Mouse (Mus musculus) forebrain, embryonic 10.5 days (tissue): Measurements from ENCODE around the gene Dhdh. TPM values are rescaled to one million over a fixed set of nuclear protein-coding genes. Genes with fewer than 3 reads are reported as not detected.
A peak's percentile ranks its signal among the peaks of the same experiment; 100 is the strongest.
"Not testable (repeated sequence)": the region's sequence is repeated elsewhere in the genome, so short reads cannot be mapped to it uniquely, and the experiment has no call there.

Source experiments
- DNase-seq: peaks from one replicate; pipeline ENCODE4 v3.0.0-alpha.2; 2017; ENCODE audit warnings: low spot score; ENCODE audit errors: extremely low spot score
- H3K27ac ChIP-seq: fragments of 300-500 bp; sonication (generic); 2 replicates; pipeline ENCODE4 v1.5.1; 2016; ENCODE audit warnings: mild to moderate bottlenecking
- H3K27me3 ChIP-seq: fragments of 300-500 bp; sonication (generic); 2 replicates; pipeline ENCODE4 v1.6.1; 2016; ENCODE audit warnings: mild to moderate bottlenecking; ENCODE audit not compliant: poor library complexity, severe bottlenecking
- H3K36me3 ChIP-seq: fragments of 300-500 bp; sonication (generic); replicated peaks from 2 replicates; pipeline ENCODE4 v1.6.1; 2016; ENCODE audit warnings: mild to moderate bottlenecking, moderate library complexity
- H3K4me1 ChIP-seq: fragments of 300-500 bp; sonication (generic); 2 replicates; pipeline ENCODE4 v1.6.1; 2016
- H3K4me3 ChIP-seq: fragments of 300-500 bp; sonication (generic); 2 replicates; pipeline ENCODE4 v1.5.1; 2016; ENCODE audit warnings: mild to moderate bottlenecking, moderate library complexity
- H3K9me3 ChIP-seq: fragments of 300-500 bp; sonication (generic); 2 replicates; pipeline ENCODE4 v1.6.1; 2016; ENCODE audit warnings: mild to moderate bottlenecking, moderate library complexity
- WGBS: fragments of 180-500 bp; shearing (Covaris S2); methylation state at CpG from one replicate; pipeline ENCODE4 v1.1.7; 2016; 5-methylcytosine and 5-hydroxymethylcytosine counted together
- polyA plus RNA-seq: library from polyadenylated mRNA; unstranded; fragments of >200 nt; fragmentation: Nextera tagmentation; extraction: Ambion mirVana; gene quantifications from 2 replicates; pipeline ENCODE4 v1.2.1, GENCODE M21; 2016

Gene Dhdh
- polyA plus RNA-seq, 1 experiment from 2014 or later = 6.4 TPM

- no peak for DNase-seq
- Histone ChIP-seq H3K4me1 (no peaks in the 10 kb centered on the region), H3K27ac (no peak overlapping the region), H3K36me3 (peaks cover 96% of the 10 kb centered on the region), H3K27me3 (no peaks in the 10 kb centered on the region), H3K4me3 (no peak overlapping the region), H3K9me3 (no peaks in the 10 kb centered on the region)
- WGBS = 94% methylated on average over 6 of the region's 6 CpGs
Observed at GRCm38 (mm10) chr7:45498427-45498826, 9.8 kb upstream of the Dhdh start.

GRCm38 (mm10) chr7:45494548-45494947 is 5.9 kb upstream of the Dhdh start:
- no peak for DNase-seq
- peaks cover 18% of the 10 kb centered on the region for H3K4me1 ChIP-seq
- no peak overlapping the region for H3K4me3 ChIP-seq
- 83% methylated on average over 9 of the region's 9 CpGs for whole genome bisulfite sequencing
- peaks cover 76% of the 10 kb centered on the region for H3K36me3 ChIP-seq
- no peak overlapping the region for H3K27ac ChIP-seq
- peaks cover 4% of the 10 kb centered on the region; the same call in 1 of the 2 replicates for H3K27me3 ChIP-seq
- H3K9me3 ChIP-seq = no peaks in the 10 kb centered on the region

DNA sequence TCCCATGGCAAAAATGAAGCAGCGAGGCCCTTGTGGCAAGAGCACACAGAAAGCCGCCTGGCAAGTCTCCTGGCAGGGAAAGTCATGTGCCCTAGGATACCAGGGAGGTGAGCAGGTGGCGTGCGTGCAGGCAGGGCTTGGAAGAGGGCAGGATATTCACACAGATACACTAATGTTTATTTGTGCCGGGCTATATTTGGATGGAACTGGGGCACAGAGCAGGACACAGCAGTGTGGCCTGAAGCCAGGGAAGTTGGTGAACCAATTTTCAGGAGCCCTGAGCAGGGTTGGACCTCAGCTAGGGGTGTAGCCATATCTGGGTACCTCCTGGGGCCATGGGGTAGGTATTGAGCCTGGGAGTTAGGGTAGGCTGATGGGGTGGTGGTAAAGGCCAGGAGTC is 4.3 kb upstream of the Dhdh start:
- 93% methylated on average over 5 of the region's 5 CpGs for WGBS
- DNase-seq = no peak
- Histone ChIP-seq H3K27me3 (peaks cover 5% of the 10 kb centered on the region; the same call in 1 of the 2 replicates), H3K9me3 (no peaks in the 10 kb centered on the region), H3K4me1 (peaks cover 34% of the 10 kb centered on the region), H3K27ac (no peak overlapping the region), H3K36me3 (peaks cover 60% of the 10 kb centered on the region), H3K4me3 (no peak overlapping the region)

DNA sequence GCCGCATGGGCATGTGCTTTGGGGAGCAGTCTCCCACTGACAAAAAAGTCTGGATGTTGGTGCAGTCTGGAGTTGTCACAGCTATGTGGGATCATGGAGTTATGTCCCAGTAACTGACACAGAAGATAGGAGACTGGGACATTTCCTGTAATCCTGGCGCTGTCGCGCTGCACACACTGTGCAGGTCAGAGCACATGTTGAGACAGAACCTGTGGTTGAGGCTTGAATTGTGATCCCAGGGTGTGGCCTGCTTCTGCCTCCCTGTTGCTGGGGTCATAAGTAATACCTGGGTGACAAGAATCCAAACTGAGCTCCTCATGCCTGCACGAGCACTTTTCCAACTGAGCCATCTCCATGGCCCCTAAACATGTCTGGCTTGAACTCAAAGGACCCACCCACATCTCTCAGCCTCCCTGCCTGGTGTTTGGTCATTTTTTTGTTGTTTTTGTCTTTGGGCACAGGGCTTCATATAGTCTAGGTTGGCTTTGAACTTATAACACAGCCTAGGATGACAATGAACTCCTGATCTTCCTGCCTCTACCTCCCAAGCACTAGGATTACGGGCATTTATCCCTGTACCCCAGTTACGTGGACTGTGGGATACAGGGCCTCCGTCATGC is 3.7 kb upstream of the Dhdh start:
- peaks cover 54% of the 10 kb centered on the region for H3K36me3 ChIP-seq
- WGBS = 95% methylated on average over 8 of the region's 8 CpGs

GRCm38 (mm10) chr7:45491264-45491663 is 2.7 kb upstream of the Dhdh start:
- DNase-seq = no peak
- Histone ChIP-seq H3K9me3 (no peaks in the 10 kb centered on the region), H3K4me3 (no peak overlapping the region; the same call in 1 of the 2 replicates), H3K27ac (0 out of 2 replicates have a peak overlapping the region, but pooled peaks have one; percentile 3), H3K4me1 (peaks cover 41% of the 10 kb centered on the region), H3K36me3 (peaks cover 46% of the 10 kb centered on the region), H3K27me3 (peaks cover 5% of the 10 kb centered on the region; the same call in 1 of the 2 replicates)
- 34% methylated on average over 3 of the region's 3 CpGs for WGBS

More for the DNA sequence above, 3.7 kb upstream of the Dhdh start:
- Histone ChIP-seq H3K27me3 (peaks cover 5% of the 10 kb centered on the region; the same call in 1 of the 2 replicates), H3K4me3 (no peak overlapping the region), H3K9me3 (no peaks in the 10 kb centered on the region), H3K27ac (no peak overlapping the region), H3K4me1 (peaks cover 40% of the 10 kb centered on the region)
- no peak for DNase-seq

GRCm38 (mm10) chr7:45490822-45491221 is 2.2 kb upstream of the Dhdh start:
- H3K27ac ChIP-seq = 0 out of 2 replicates have a peak overlapping the region, but pooled peaks have one; percentile 3
- DNase-seq = no peak
- peaks cover 42% of the 10 kb centered on the region for H3K36me3 ChIP-seq
- peaks cover 5% of the 10 kb centered on the region; the same call in 1 of the 2 replicates for H3K27me3 ChIP-seq
- peaks cover 41% of the 10 kb centered on the region for H3K4me1 ChIP-seq
- 51% methylated on average over 9 of the region's 9 CpGs for WGBS
- no peak overlapping the region; the same call in 1 of the 2 replicates for H3K4me3 ChIP-seq
- no peaks in the 10 kb centered on the region for H3K9me3 ChIP-seq

DNA sequence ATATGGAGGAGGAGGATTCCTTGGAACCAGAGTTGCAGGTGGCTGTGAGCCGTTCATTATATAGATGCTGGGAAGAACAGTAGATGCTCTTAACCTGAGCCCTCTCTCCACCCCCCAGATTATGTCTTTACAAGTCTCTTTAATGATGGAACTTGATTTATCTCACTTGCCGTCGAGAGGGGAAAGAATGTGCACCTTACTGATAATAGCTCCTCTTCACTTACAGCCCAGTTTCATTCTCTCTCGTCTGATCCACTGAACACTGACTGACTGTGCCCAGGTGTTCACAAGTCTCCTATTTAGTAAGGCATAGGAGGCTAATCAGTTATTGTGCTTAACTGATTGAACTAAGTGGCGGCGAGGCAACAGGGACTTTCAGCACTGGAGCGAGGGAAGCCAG is 973 bp upstream of the Dhdh start:
- H3K9me3 ChIP-seq = no peaks in the 10 kb centered on the region
- DNase-seq = no peak
- peaks cover 33% of the 10 kb centered on the region for H3K36me3 ChIP-seq
- H3K27me3 ChIP-seq = peaks cover 5% of the 10 kb centered on the region; the same call in 1 of the 2 replicates
- H3K4me1 ChIP-seq = peaks cover 41% of the 10 kb centered on the region
- no peak overlapping the region for H3K4me3 ChIP-seq
- 86% methylated on average over 7 of the region's 7 CpGs for WGBS
- H3K27ac ChIP-seq = 0 out of 2 replicates have a peak overlapping the region, but pooled peaks have one; percentile 90

GRCm38 (mm10) chr7:45487861-45488292 is 728 bp downstream of the Dhdh start:
- peak overlapping the region; percentile 61 for H3K4me3 ChIP-seq
- peaks cover 41% of the 10 kb centered on the region for H3K4me1 ChIP-seq
- H3K36me3 ChIP-seq = peaks cover 16% of the 10 kb centered on the region
- peak overlapping the region; percentile 90 for H3K27ac ChIP-seq
- H3K27me3 ChIP-seq = peaks cover 5% of the 10 kb centered on the region; the same call in 1 of the 2 replicates
- peak; percentile 25 for DNase-seq
- WGBS = 18% methylated on average over 11 of the region's 11 CpGs
- H3K9me3 ChIP-seq = no peaks in the 10 kb centered on the region

GRCm38 (mm10) chr7:45486761-45487415 is 1.7 kb downstream of the Dhdh start, which contains the start of gene Gm45808:
TSS of gene Gm45808 (minus strand) at chr7:45486811.
- Histone ChIP-seq H3K27me3 (peaks cover 5% of the 10 kb centered on the region; the same call in 1 of the 2 replicates), H3K4me1 (peaks cover 41% of the 10 kb centered on the region), H3K9me3 (no peaks in the 10 kb centered on the region), H3K27ac (peak within 1 kb of the TSS; percentile 90), H3K36me3 (peaks cover 7% of the 10 kb centered on the region; the same call in 1 of the 2 replicates), H3K4me3 (peak within 1 kb of the TSS; percentile 61)
- no peak for DNase-seq
- 89% methylated on average over 12 of the region's 12 CpGs for WGBS

DNA sequence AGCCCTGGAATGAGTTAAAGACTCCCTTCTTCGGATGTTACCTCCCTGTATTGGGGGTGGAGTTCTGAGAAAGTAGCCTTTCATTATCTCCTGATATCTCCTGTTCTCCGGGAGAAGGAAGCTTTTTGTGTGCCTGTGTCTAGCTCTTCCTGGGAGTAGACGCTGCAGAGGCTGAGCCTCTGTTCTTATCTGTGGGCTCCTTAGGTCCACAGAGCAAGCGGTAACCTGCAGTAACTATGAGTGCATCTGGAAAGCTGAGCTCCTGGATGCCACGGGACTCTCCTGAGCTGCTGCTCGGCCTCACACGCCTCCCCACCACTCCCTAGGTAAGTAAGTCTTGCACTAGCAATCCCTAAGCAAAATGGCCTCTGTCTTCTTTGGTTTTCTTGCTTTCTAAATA is 2.4 kb downstream of the Dhdh start:
- no peak overlapping the region for H3K4me3 ChIP-seq
- WGBS = 82% methylated on average over 7 of the region's 7 CpGs
- no peak overlapping the region for H3K27ac ChIP-seq
- DNase-seq = no peak
- H3K27me3 ChIP-seq = peaks cover 5% of the 10 kb centered on the region; the same call in 1 of the 2 replicates
- peaks cover 7% of the 10 kb centered on the region; the same call in 1 of the 2 replicates for H3K36me3 ChIP-seq
- H3K9me3 ChIP-seq = no peaks in the 10 kb centered on the region
- peaks cover 39% of the 10 kb centered on the region for H3K4me1 ChIP-seq

DNA sequence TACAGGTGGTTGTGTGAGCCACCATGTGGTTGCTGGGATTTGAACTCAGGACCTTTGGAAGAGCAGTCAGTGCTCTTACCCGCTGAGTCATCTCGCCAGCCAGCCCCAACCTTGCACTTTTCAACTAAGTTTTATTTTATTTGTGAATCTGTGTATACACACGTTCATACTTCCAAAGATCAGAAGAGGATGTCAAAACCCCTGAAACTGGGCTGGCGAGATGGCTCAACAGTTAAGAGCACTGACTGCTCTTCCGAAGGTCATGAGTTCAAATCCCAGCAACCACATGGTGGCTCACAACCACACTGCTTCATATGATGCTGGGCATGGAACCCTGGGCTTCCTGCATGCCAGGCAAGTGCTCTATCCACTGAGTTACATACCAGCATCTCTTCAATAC is 3.6 kb downstream of the Dhdh start:
- H3K27me3 ChIP-seq, H3K9me3 ChIP-seq, H3K27ac ChIP-seq, H3K36me3 ChIP-seq, DNase-seq, H3K4me3 ChIP-seq: not testable (repeated sequence)
- 98% methylated on average over 5 of the region's 5 CpGs for WGBS
- H3K4me1 ChIP-seq = peaks cover 27% of the 10 kb centered on the region

DNA sequence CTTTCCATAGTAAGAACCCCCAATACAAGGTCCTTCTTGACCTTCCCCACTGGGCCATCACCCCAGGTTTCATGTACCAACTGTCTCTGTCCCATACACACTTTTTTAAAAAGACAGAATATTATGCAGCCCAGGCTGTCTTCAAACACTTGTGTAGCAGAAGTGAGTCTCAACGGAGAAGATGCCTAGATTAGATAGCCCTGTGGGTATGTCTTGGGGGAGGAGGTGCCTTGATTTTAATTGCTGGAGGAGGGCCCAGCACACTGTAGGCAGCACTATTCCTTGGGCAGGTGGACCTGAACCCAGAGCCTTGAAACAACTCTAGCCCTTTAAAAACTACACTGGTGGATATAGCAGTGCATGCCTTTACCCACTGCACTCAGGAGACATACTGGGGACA is 6.4 kb downstream of the Dhdh start:
- H3K27ac ChIP-seq = no peak overlapping the region
- DNase-seq = no peak
- H3K9me3 ChIP-seq = no peaks in the 10 kb centered on the region
- peaks cover 15% of the 10 kb centered on the region for H3K36me3 ChIP-seq
- no peaks in the 10 kb centered on the region for H3K4me1 ChIP-seq
- no peak overlapping the region for H3K4me3 ChIP-seq
- H3K27me3 ChIP-seq = no peaks in the 10 kb centered on the region
- 83% methylated on average over 1 of the region's 1 CpGs for WGBS
